Mouse (Mus musculus): ENCODE measurements at regions not wholly inside any gene's neighbourhood (a gene's known extent, or its start where the extent isn't known, plus 50 kb on each side); places are given as distances from the start of the nearest gene placed in this dataset.

DNA sequence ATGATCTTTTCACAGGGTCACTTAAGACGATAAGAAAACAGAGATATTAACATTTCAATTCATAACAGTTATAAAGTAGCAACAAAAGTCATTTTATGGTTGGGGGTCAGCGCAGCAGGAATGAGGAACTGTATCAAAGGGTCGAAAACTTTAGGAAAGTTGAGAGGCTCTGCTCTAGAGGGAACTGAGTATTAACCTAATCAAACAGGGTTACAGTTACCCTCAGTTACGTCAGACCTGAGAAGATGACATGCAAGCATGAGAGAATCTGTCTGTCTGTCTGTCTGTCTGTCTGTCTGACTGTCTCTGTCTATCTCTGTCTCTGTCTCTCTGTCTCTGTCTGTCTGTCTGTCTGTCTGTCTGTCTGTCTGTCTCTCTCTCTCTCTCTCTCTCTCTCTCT lies 229.6 kb upstream of the Runx1 start:
- Histone ChIP-seq H3K4me3 (ENCODE audit: insufficient read depth, low read depth, low read length) (no peak overlapping the region), H3K27ac (ENCODE audit: insufficient read depth, low read depth, low read length) (no peak overlapping the region), H3K4me1 (ENCODE audit: control insufficient read depth, insufficient read depth, low read length) (no peaks in the 10 kb centered on the region), H3K36me3 (ENCODE audit: control insufficient read depth, insufficient read depth, low read length) (no peaks in the 10 kb centered on the region), H3K27me3 (replicated peaks; ENCODE audit: control insufficient read depth, insufficient read depth, low read length) (no peaks in the 10 kb centered on the region)
- WGBS: 82% methylated on average over 4 of the region's 4 CpGs
- TF ChIP-seq POLR2A (IDR thresholded peaks at IDR 0.05; ENCODE audit: low read depth, low read length) (no peak), CTCF (conservative IDR thresholded peaks at IDR 0.05; ENCODE audit: insufficient read depth, insufficient read length, low read depth, low read length) (no peak)
- no peak for DNase-seq

DNA sequence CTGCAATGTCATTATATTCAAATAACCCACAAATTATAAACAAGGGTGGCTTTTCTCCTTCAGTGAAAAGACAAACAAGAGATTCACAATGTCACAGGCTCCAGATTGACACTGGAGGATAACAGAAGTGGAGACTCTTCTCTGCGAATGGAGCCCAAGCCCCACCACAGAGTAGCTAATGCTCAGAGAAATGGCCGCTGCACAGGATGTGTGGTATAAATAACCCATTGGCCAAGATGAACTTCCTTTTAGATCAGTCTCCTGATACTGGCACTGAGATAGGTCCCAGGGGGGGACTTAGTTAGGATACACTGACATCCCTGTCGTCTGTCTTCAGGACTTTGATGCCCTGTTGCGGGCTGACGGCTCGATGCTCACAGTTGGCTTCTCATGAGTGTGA lies 225.3 kb upstream of the Runx1 start:
- Histone ChIP-seq H3K27me3 (replicated peaks; ENCODE audit: control insufficient read depth, insufficient read depth, low read length) (no peaks in the 10 kb centered on the region), H3K36me3 (ENCODE audit: control insufficient read depth, insufficient read depth, low read length) (no peaks in the 10 kb centered on the region), H3K4me1 (ENCODE audit: control insufficient read depth, insufficient read depth, low read length) (no peaks in the 10 kb centered on the region), H3K4me3 (ENCODE audit: insufficient read depth, low read depth, low read length) (no peak overlapping the region), H3K27ac (ENCODE audit: insufficient read depth, low read depth, low read length) (no peak overlapping the region)
- DNase-seq: peak; percentile 10
- no peak for TF ChIP-seq CTCF (conservative IDR thresholded peaks at IDR 0.05; ENCODE audit: insufficient read depth, insufficient read length, low read depth, low read length)
- no peak for TF ChIP-seq POLR2A (IDR thresholded peaks at IDR 0.05; ENCODE audit: low read depth, low read length)
- WGBS: 52% methylated on average over 6 of the region's 6 CpGs

DNA sequence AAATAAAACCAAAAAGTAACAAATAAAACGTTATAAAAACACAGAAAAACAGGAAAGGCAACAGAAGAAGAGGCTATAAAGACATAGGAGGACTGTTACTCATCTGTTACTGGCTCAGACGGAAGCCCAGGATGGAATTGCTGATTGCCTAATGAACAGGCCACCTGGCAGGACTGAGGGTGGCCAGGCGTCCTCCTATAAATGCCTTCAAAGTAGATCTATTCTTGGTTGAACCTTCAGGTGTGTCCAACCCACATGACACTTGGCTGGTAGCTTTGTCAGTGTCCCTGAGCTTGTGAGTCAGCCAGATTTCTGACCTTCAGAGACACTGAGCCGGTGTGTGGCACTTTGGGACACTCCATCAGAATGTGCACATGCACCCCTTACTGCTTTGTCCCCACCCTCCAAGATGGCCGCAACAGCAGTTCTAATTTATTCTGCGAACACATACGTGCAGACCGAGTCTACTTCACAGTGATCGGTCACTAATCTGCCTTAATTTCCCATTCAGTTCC lies 222.5 kb upstream of the Runx1 start:
- no peaks in the 10 kb centered on the region for H3K4me1 ChIP-seq (ENCODE audit: control insufficient read depth, insufficient read depth, low read length)
- WGBS: 87% methylated on average over 9 of the region's 9 CpGs

DNA sequence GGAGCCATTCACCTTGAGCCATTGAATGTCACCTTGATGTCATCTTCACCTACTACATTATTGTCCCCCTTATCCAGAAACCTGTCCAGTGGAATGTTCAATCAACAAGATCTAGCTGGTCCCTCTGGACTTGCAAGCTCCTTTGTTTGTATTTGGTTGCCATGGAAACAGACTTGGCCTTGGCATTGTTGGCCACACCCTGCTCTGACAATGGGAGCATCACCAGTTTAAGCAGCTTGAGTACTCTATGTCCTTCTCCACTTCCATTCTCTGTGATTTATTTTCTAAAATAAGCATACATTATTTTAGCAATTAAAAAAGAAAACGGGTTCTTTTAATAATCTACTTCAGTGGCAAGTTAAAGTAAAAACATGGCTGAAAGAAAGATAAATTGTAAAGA lies 221.6 kb upstream of the Runx1 start:
- DNase-seq: no peak
- TF ChIP-seq POLR2A (IDR thresholded peaks at IDR 0.05; ENCODE audit: low read depth, low read length): no peak
- TF ChIP-seq CTCF (conservative IDR thresholded peaks at IDR 0.05; ENCODE audit: insufficient read depth, insufficient read length, low read depth, low read length): no peak
- H3K36me3 ChIP-seq (ENCODE audit: control insufficient read depth, insufficient read depth, low read length): no peaks in the 10 kb centered on the region
- H3K27me3 ChIP-seq (replicated peaks; ENCODE audit: control insufficient read depth, insufficient read depth, low read length): no peaks in the 10 kb centered on the region
- 81% methylated on average over 1 of the region's 1 CpGs for WGBS
- H3K4me3 ChIP-seq (ENCODE audit: insufficient read depth, low read depth, low read length): no peak overlapping the region
- H3K4me1 ChIP-seq (ENCODE audit: control insufficient read depth, insufficient read depth, low read length): no peaks in the 10 kb centered on the region
- no peak overlapping the region for H3K27ac ChIP-seq (ENCODE audit: insufficient read depth, low read depth, low read length)

More for the DNA sequence above, 222.5 kb upstream of the Runx1 start:
- no peak for DNase-seq
- H3K27me3 ChIP-seq (replicated peaks; ENCODE audit: control insufficient read depth, insufficient read depth, low read length): no peaks in the 10 kb centered on the region
- H3K4me3 ChIP-seq (ENCODE audit: insufficient read depth, low read depth, low read length): no peak overlapping the region
- no peaks in the 10 kb centered on the region for H3K36me3 ChIP-seq (ENCODE audit: control insufficient read depth, insufficient read depth, low read length)
- no peak overlapping the region for H3K27ac ChIP-seq (ENCODE audit: insufficient read depth, low read depth, low read length)
- TF ChIP-seq CTCF (conservative IDR thresholded peaks at IDR 0.05; ENCODE audit: insufficient read depth, insufficient read length, low read depth, low read length) (no peak), POLR2A (IDR thresholded peaks at IDR 0.05; ENCODE audit: low read depth, low read length) (no peak)

DNA sequence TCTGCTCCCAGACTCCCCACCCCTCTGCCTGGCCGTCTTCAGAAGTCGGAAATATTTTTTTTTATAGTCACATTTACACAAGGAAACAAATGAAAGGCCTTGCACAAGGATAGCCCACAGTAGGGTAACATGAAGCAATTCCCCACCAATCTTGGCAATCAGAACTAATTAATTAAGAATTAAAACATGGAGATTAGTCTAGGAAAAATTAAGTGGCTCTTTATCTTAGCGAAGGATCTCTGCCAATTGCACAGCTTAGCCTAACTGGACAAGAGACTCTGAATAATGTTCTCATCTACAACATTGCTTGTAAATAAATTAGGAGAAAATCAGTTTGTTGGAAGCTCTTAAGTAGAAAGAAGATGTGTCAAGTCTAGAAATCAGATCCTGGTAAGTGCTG lies 220.3 kb upstream of the Runx1 start:
- TF ChIP-seq POLR2A (IDR thresholded peaks at IDR 0.05; ENCODE audit: low read depth, low read length) (no peak), CTCF (conservative IDR thresholded peaks at IDR 0.05; ENCODE audit: insufficient read depth, insufficient read length, low read depth, low read length) (no peak)
- no peak for DNase-seq
- Histone ChIP-seq H3K4me1 (ENCODE audit: control insufficient read depth, insufficient read depth, low read length) (no peaks in the 10 kb centered on the region), H3K4me3 (ENCODE audit: insufficient read depth, low read depth, low read length) (no peak overlapping the region), H3K36me3 (ENCODE audit: control insufficient read depth, insufficient read depth, low read length) (no peaks in the 10 kb centered on the region), H3K27ac (ENCODE audit: insufficient read depth, low read depth, low read length) (no peak overlapping the region), H3K27me3 (replicated peaks; ENCODE audit: control insufficient read depth, insufficient read depth, low read length) (no peaks in the 10 kb centered on the region)
- WGBS: 84% methylated on average over 3 of the region's 3 CpGs

DNA sequence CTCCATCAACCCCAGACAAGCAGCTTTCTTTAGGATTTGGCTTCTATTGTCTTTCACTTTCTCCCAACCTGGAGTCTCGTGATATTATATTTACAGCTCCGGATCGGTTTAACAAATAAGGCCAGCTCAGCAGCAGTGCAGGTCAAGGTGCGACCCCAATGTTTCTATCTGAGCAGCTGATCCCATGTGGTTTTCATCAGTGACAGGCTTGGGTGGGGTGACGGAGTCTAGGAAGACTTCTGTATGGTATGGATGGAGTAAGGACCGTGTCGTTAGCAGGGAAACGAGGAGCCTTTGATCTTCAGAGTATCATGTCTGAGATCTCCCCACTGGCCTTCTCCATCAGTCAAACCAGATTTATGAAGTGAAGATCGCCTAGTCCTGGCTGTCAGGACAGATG lies 217.4 kb upstream of the Runx1 start:
- DNase-seq: no peak
- no peaks in the 10 kb centered on the region for H3K36me3 ChIP-seq (ENCODE audit: control insufficient read depth, insufficient read depth, low read length)
- H3K27me3 ChIP-seq (replicated peaks; ENCODE audit: control insufficient read depth, insufficient read depth, low read length): no peaks in the 10 kb centered on the region
- no peak for TF ChIP-seq POLR2A (IDR thresholded peaks at IDR 0.05; ENCODE audit: low read depth, low read length)
- no peak for TF ChIP-seq CTCF (conservative IDR thresholded peaks at IDR 0.05; ENCODE audit: insufficient read depth, insufficient read length, low read depth, low read length)
- WGBS: 49% methylated on average over 9 of the region's 9 CpGs
- no peak overlapping the region for H3K4me3 ChIP-seq (ENCODE audit: insufficient read depth, low read depth, low read length)
- H3K4me1 ChIP-seq (ENCODE audit: control insufficient read depth, insufficient read depth, low read length): no peaks in the 10 kb centered on the region
- H3K27ac ChIP-seq (ENCODE audit: insufficient read depth, low read depth, low read length): no peak overlapping the region

DNA sequence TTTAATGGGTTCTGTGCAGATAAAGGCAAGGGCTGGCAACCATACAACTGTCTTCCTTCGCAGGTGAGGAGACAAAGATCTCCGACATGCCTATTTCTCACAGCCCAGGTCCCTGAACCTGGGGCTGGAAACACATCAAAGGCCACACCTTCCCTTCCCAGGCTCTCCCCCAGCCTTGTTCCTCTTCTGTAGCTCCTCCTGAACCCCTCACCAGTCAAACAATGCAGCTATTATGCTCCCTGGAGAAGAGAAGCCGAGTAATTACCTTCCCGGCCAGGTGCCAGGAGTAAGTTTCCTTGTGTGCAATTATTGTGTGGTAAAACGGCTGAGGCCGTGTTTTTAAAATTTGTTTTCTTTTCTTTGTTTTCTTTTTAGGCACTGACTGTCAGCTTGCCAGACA lies 217.0 kb upstream of the Runx1 start:
- H3K27ac ChIP-seq (ENCODE audit: insufficient read depth, low read depth, low read length): no peak overlapping the region
- DNase-seq: no peak
- no peaks in the 10 kb centered on the region for H3K27me3 ChIP-seq (replicated peaks; ENCODE audit: control insufficient read depth, insufficient read depth, low read length)
- H3K36me3 ChIP-seq (ENCODE audit: control insufficient read depth, insufficient read depth, low read length): no peaks in the 10 kb centered on the region
- no peak overlapping the region for H3K4me3 ChIP-seq (ENCODE audit: insufficient read depth, low read depth, low read length)
- 34% methylated on average over 6 of the region's 6 CpGs for WGBS
- no peaks in the 10 kb centered on the region for H3K4me1 ChIP-seq (ENCODE audit: control insufficient read depth, insufficient read depth, low read length)
- TF ChIP-seq POLR2A (IDR thresholded peaks at IDR 0.05; ENCODE audit: low read depth, low read length) (no peak), CTCF (conservative IDR thresholded peaks at IDR 0.05; ENCODE audit: insufficient read depth, insufficient read length, low read depth, low read length) (no peak)

DNA sequence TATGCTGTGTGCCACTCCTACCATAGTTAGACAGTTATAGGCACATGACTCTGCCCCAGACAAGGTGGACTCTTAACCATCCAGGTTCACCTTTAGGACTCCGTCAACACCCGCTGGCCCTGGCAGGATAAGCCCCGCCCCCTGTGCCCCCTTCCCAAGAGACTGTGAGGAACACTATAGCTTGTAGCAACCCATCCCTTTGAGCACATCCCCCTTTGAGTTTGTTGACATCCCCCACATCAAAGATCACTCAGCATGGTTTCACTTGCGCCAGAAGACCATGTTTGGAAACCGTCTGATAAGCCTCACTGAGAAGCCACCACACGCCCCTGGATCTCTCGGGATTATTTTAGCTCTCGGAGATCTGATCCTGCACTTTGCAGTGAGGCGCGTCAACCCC lies 216.5 kb upstream of the Runx1 start:
- WGBS: 51% methylated on average over 10 of the region's 10 CpGs
- Histone ChIP-seq H3K36me3 (ENCODE audit: control insufficient read depth, insufficient read depth, low read length) (no peaks in the 10 kb centered on the region), H3K4me1 (ENCODE audit: control insufficient read depth, insufficient read depth, low read length) (no peaks in the 10 kb centered on the region), H3K27ac (ENCODE audit: insufficient read depth, low read depth, low read length) (no peak overlapping the region), H3K27me3 (replicated peaks; ENCODE audit: control insufficient read depth, insufficient read depth, low read length) (no peaks in the 10 kb centered on the region), H3K4me3 (ENCODE audit: insufficient read depth, low read depth, low read length) (no peak overlapping the region)
- no peak for TF ChIP-seq POLR2A (IDR thresholded peaks at IDR 0.05; ENCODE audit: low read depth, low read length)
- TF ChIP-seq CTCF (conservative IDR thresholded peaks at IDR 0.05; ENCODE audit: insufficient read depth, insufficient read length, low read depth, low read length): no peak
- no peak for DNase-seq

Measured in kidney, adult 2 months (tissue).